In the genomic region with DNA sequence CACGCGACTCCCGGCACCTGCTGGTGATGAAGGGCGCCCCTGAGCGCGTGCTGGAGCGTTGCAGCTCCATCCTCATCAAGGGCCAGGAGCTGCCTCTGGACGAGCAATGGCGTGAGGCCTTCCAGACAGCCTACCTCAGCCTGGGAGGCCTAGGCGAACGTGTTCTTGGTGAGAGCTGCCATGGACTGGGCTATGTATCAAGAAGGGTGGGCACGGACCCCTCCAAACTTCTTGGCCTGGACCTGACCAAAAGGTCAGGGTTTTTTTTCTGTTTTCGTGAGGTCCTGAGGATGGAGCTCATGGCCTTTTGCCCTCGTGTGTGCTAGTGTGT, we compare ENCODE assay signal across 10 mouse cellular contexts. TPM values are rescaled to one million over a fixed set of nuclear protein-coding genes. Genes with fewer than 3 reads are reported as not detected.
DNase-seq lines count a peak whose midpoint lies in the region; ATAC-seq and TF ChIP-seq lines count a peak whose summit lies in the region.
"Had no signal": no experiment of that assay in that cellular context is flagged by ENCODE, and none has a peak within 500 bp of the region (broad histone marks: within the 10 kb centered on the region; RNA-seq: fewer than 3 reads in every experiment).

No protein-coding gene starts in this region.

- in situ Hi-C loops in ES-E14 (cut with MboI; ENCODE audit: low sequenced_read_pairs in 2 of 2, unreplicated experiment in 2 of 2) = no loop called here

- no peaks in the 10 kb centered on the region for H3K36me3 ChIP-seq in heart, embryonic 12.5 days
- no peaks in the 10 kb centered on the region for H3K36me3 ChIP-seq in ES-E14 (ENCODE audit: control insufficient read depth, insufficient read depth, low read length, poor library complexity, severe bottlenecking)
- no peaks in the 10 kb centered on the region for H3K36me3 ChIP-seq in hindbrain, embryonic 10.5 days
- no peaks in the 10 kb centered on the region for H3K36me3 ChIP-seq in liver, embryonic 16.5 days (ENCODE audit: control insufficient read depth, insufficient read depth)

- H3K27ac ChIP-seq in heart, embryonic 12.5 days (ENCODE audit: poor library complexity, severe bottlenecking) = no peak overlapping the region
- no peak overlapping the region for H3K27ac ChIP-seq in ES-E14 (ENCODE audit: insufficient read depth, low read depth, low read length, poor library complexity, severe bottlenecking)
- 0 out of 2 replicates have a peak overlapping the region, but pooled peaks have one; percentile 25 for H3K27ac ChIP-seq in hindbrain, embryonic 10.5 days
- H3K27ac ChIP-seq in liver, embryonic 16.5 days (ENCODE audit: low read length) = no peak overlapping the region

- H3K27me3 ChIP-seq in heart, embryonic 12.5 days (replicated peaks) = peaks cover 81% of the 10 kb centered on the region
- peaks cover 41% of the 10 kb centered on the region for H3K27me3 ChIP-seq in hindbrain, embryonic 10.5 days (ENCODE audit: insufficient read depth, poor library complexity, severe bottlenecking)
- peaks cover 16% of the 10 kb centered on the region; the same call in 1 of the 2 replicates for H3K27me3 ChIP-seq in liver, embryonic 16.5 days (ENCODE audit: control insufficient read depth, insufficient read depth, low read depth, low read length)

- no peaks in the 10 kb centered on the region for H3K9me3 ChIP-seq in heart, embryonic 12.5 days (replicated peaks)
- H3K9me3 ChIP-seq in ES-E14 (ENCODE audit: control insufficient read depth, insufficient read depth, low read depth, low read length) = no peaks in the 10 kb centered on the region
- no peaks in the 10 kb centered on the region for H3K9me3 ChIP-seq in hindbrain, embryonic 10.5 days
- H3K9me3 ChIP-seq in liver, embryonic 16.5 days (replicated peaks; ENCODE audit: control insufficient read depth, low read length) = no peaks in the 10 kb centered on the region

- H3K4me3 ChIP-seq in heart, embryonic 12.5 days = peak overlapping the region; percentile 41
- H3K4me3 ChIP-seq in ES-E14 (ENCODE audit: insufficient read depth in 1 of 2, low read depth in 1 of 2, low read length in 2 of 2, poor library complexity in 1 of 2, severe bottlenecking in 1 of 2) = peak overlapping the region; percentile 46 to 56; a peak in 3 of 4 replicates
- H3K4me3 ChIP-seq in hindbrain, embryonic 10.5 days = peak overlapping the region; percentile 51
- H3K4me3 ChIP-seq in liver, embryonic 16.5 days (ENCODE audit: low read depth, low read length) = peak overlapping the region; percentile 47

- peak overlapping the region; percentile 72 for H3K4me2 ChIP-seq in heart, embryonic 12.5 days
- H3K4me2 ChIP-seq in liver, embryonic 16.5 days (ENCODE audit: low read depth, low read length) = peak overlapping the region; percentile 70

- 12% methylated on average over 14 of the region's 14 CpGs for WGBS in heart, embryonic 12.5 days
- WGBS in hindbrain, embryonic 10.5 days = 11% methylated on average over 14 of the region's 14 CpGs
- WGBS in liver, embryonic 16.5 days (ENCODE audit: insufficient replicate concordance) = 12% methylated on average over 14 of the region's 14 CpGs

- ATAC-seq in heart, embryonic 12.5 days (ENCODE audit: insufficient number of reproducible peaks, low FRiP score) = no peak
- ATAC-seq in liver, embryonic 16.5 days (ENCODE audit: low read depth) = no peak

- 0 out of 2 replicates have a peak overlapping the region, but pooled peaks have one; percentile 21 for H3K9ac ChIP-seq in heart, embryonic 12.5 days
- no peak overlapping the region for H3K9ac ChIP-seq in ES-E14 (ENCODE audit: insufficient read depth, low read depth, low read length, poor library complexity, severe bottlenecking)
- no peak overlapping the region for H3K9ac ChIP-seq in liver, embryonic 16.5 days (ENCODE audit: low read depth, low read length)

- no peak for DNase-seq in heart, adult 11 months
- DNase-seq in ES-E14 (ENCODE audit: low read depth, low spot score) = no peak
- no peak for DNase-seq in hindbrain, embryonic 10.5 days (ENCODE audit: low spot score)
- DNase-seq in cerebellum, adult 11 months = no peak
- no peak for DNase-seq in embryo, embryonic 10.5 days (ENCODE audit: low spot score)
- DNase-seq in Muller cell, postnatal 12 days (ENCODE audit: inconsistent ontology term) = no peak

- peaks cover 13% of the 10 kb centered on the region for H3K4me1 ChIP-seq in heart, embryonic 12.5 days (replicated peaks)
- H3K4me1 ChIP-seq in ES-E14 (ENCODE audit: control insufficient read depth in 2 of 2, insufficient read depth in 2 of 2, low read length in 2 of 2, poor library complexity in 1 of 2) = peaks cover 0 to 3% of the 10 kb centered on the region in 2 experiments; a peak in 1 of 4 replicates
- H3K4me1 ChIP-seq in hindbrain, embryonic 10.5 days (replicated peaks) = peaks cover 21% of the 10 kb centered on the region
- peaks cover 13% of the 10 kb centered on the region for H3K4me1 ChIP-seq in liver, embryonic 16.5 days (ENCODE audit: control insufficient read depth, low read depth, low read length)

TF ChIP-seq in ES-E14, 5 proteins besides CTCF, POLR2A, EP300 and RAD21:
- TF ChIP-seq HCFC1 (IDR thresholded peaks at IDR 0.05; ENCODE audit: borderline replicate concordance, insufficient read depth, low read length) = no peak
- TF ChIP-seq ZNF384 (IDR thresholded peaks at IDR 0.05; ENCODE audit: low read depth, low read length) = no peak
- no peak for TF ChIP-seq CHD2 (IDR thresholded peaks at IDR 0.05; ENCODE audit: low read depth, low read length)
- no peak for TF ChIP-seq ZC3H11A (IDR thresholded peaks at IDR 0.05; ENCODE audit: borderline replicate concordance, low read depth, low read length)
- no peak for TF ChIP-seq MAFK (IDR thresholded peaks at IDR 0.05; ENCODE audit: insufficient read depth, low read depth, low read length)
TF ChIP-seq in ES-E14: peak in this region for 0.

RNA-seq across cellular contexts. Expression of gene Atp4a, which starts 5.7 kb away (rescaled TPM):
- polyA plus RNA-seq in heart, embryonic 12.5 days (2016; fragmentation: Nextera tagmentation; extraction: Ambion mirVana) = 0.78 and 0.98 TPM in 2 replicates
- 1.4 and 5.0 TPM in 2 replicates for total RNA-seq in ES-E14 (2012; rRNA removed)
- 0.91 and 1.6 TPM in 2 replicates for polyA plus RNA-seq in hindbrain, embryonic 10.5 days (2016; fragmentation: Nextera tagmentation; extraction: Ambion mirVana)
- 4.1 and 4.4 TPM in 2 replicates for polyA plus RNA-seq in liver, embryonic 16.5 days (2015; fragmentation: Nextera tagmentation; extraction: Ambion mirVana)
- total RNA-seq: gastrocnemius, postnatal 4 days had no signal
- polyA plus RNA-seq: C2C12 had no signal

RNA-seq across cellular contexts. Expression of gene Tmem147, which starts 11.7 kb away (rescaled TPM):
- 158 and 165 TPM in 2 replicates for polyA plus RNA-seq in heart, embryonic 12.5 days (2016; fragmentation: Nextera tagmentation; extraction: Ambion mirVana)
- total RNA-seq in ES-E14 (2012; rRNA removed) = 137 and 155 TPM in 2 replicates
- polyA plus RNA-seq in hindbrain, embryonic 10.5 days (2016; fragmentation: Nextera tagmentation; extraction: Ambion mirVana) = 163 and 170 TPM in 2 replicates
- polyA plus RNA-seq in liver, embryonic 16.5 days (2015; fragmentation: Nextera tagmentation; extraction: Ambion mirVana) = 94.1 and 96.0 TPM in 2 replicates

RNA-seq across cellular contexts. Expression of gene 2200002J24Rik, which starts 19.0 kb away (rescaled TPM):
- 1.2 and 1.5 TPM in 2 replicates for polyA plus RNA-seq in heart, embryonic 12.5 days (2016; fragmentation: Nextera tagmentation; extraction: Ambion mirVana)
- total RNA-seq in ES-E14 (2012; rRNA removed) = 1.1 and 2.4 TPM in 2 replicates
- not detected in 2 replicates for polyA plus RNA-seq in hindbrain, embryonic 10.5 days (2016; fragmentation: Nextera tagmentation; extraction: Ambion mirVana)
- polyA plus RNA-seq in liver, embryonic 16.5 days (2015; fragmentation: Nextera tagmentation; extraction: Ambion mirVana) = 0.57 and 0.90 TPM in 2 replicates
- total RNA-seq: gastrocnemius, postnatal 4 days had no signal
- polyA plus RNA-seq: C2C12 had no signal

RNA-seq across cellular contexts. Expression of gene Gapdhs, which starts 25.8 kb away (rescaled TPM):
- polyA plus RNA-seq in heart, embryonic 12.5 days (2016; fragmentation: Nextera tagmentation; extraction: Ambion mirVana) = not detected in 2 replicates
- total RNA-seq in ES-E14 (2012; rRNA removed) = not detected in 2 replicates
- 0.26 and 0.69 TPM in 2 replicates for polyA plus RNA-seq in hindbrain, embryonic 10.5 days (2016; fragmentation: Nextera tagmentation; extraction: Ambion mirVana)
- 0.14 TPM in 1 of 2 replicates, not detected in the other for polyA plus RNA-seq in liver, embryonic 16.5 days (2015; fragmentation: Nextera tagmentation; extraction: Ambion mirVana)
- total RNA-seq: gastrocnemius, postnatal 4 days had no signal
- polyA plus RNA-seq: C2C12 had no signal

RNA-seq across cellular contexts. Expression of gene Sbsn, which starts 33.6 kb away (rescaled TPM):
- polyA plus RNA-seq in heart, embryonic 12.5 days (2016; fragmentation: Nextera tagmentation; extraction: Ambion mirVana) = 0.58 and 0.72 TPM in 2 replicates
- total RNA-seq in ES-E14 (2012; rRNA removed) = 9.8 and 20.8 TPM in 2 replicates
- 0.72 and 0.93 TPM in 2 replicates for polyA plus RNA-seq in hindbrain, embryonic 10.5 days (2016; fragmentation: Nextera tagmentation; extraction: Ambion mirVana)
- polyA plus RNA-seq in liver, embryonic 16.5 days (2015; fragmentation: Nextera tagmentation; extraction: Ambion mirVana) = 0.05 and 0.20 TPM in 2 replicates
